Mouse (Mus musculus): ENCODE data around the gene Pgbd1. TPM values are rescaled to one million over a fixed set of nuclear protein-coding genes. Genes with fewer than 3 reads are reported as not detected.

Gene Pgbd1
- polyA plus RNA-seq, 1 experiment from 2014 or later, result 4.9 TPM

MicroRNAs within 50 kb of the gene (microRNA counts, 519-probe panel; counts per million panel counts)
- microRNA mmu-miR-1896, result 3,974 counts per million, percentile 78 among the panel's probes with 10 or more counts

Small RNA genes lying within 50 kb of the gene (microRNA-seq; reads per million reads assigned to microRNA genes)
- gene Mir1896 (not detected), gene Mir6942 (not detected)

Other genes starting within 250 kb of the Pgbd1 start
- not detected in 2 replicates for gene Gpx5, start 148.3 kb downstream of the Pgbd1 start, polyA plus RNA-seq (2016; fragmentation: Nextera tagmentation; extraction: Ambion mirVana)
- 0.62 and 0.91 TPM in 2 replicates for gene Gpx6, start 128.9 kb downstream of the Pgbd1 start, polyA plus RNA-seq (2016; fragmentation: Nextera tagmentation; extraction: Ambion mirVana)
- not detected in 2 replicates for gene Olfr1367, start 94.1 kb downstream of the Pgbd1 start, polyA plus RNA-seq (2016; fragmentation: Nextera tagmentation; extraction: Ambion mirVana)
- gene Zscan12, start 78.2 kb downstream of the Pgbd1 start, polyA plus RNA-seq (2016; fragmentation: Nextera tagmentation; extraction: Ambion mirVana), result 19.6 and 19.7 TPM in 2 replicates
- gene Zkscan3, start 38.3 kb downstream of the Pgbd1 start, polyA plus RNA-seq (2016; fragmentation: Nextera tagmentation; extraction: Ambion mirVana), result 88.7 and 100 TPM in 2 replicates
- 26.1 and 29.9 TPM in 2 replicates for gene Zscan26, start 12.7 kb upstream of the Pgbd1 start, polyA plus RNA-seq (2016; fragmentation: Nextera tagmentation; extraction: Ambion mirVana)
- 2.0 and 2.4 TPM in 2 replicates for gene Nkapl, start 27.5 kb upstream of the Pgbd1 start, polyA plus RNA-seq (2016; fragmentation: Nextera tagmentation; extraction: Ambion mirVana)
- gene Zkscan4, start 37.8 kb upstream of the Pgbd1 start, polyA plus RNA-seq (2016; fragmentation: Nextera tagmentation; extraction: Ambion mirVana), result 2.5 and 3.3 TPM in 2 replicates
- gene Gm10065, start 38.4 kb upstream of the Pgbd1 start, polyA plus RNA-seq (2016; fragmentation: Nextera tagmentation; extraction: Ambion mirVana), result not detected in 2 replicates
- 0.20 and 0.28 TPM in 2 replicates for gene AK157302, start 54.2 kb upstream of the Pgbd1 start, polyA plus RNA-seq (2016; fragmentation: Nextera tagmentation; extraction: Ambion mirVana)
- 3.6 and 5.0 TPM in 2 replicates for gene Gm11273, start 60.4 kb upstream of the Pgbd1 start, polyA plus RNA-seq (2016; fragmentation: Nextera tagmentation; extraction: Ambion mirVana)
- 6.8 and 9.6 TPM in 2 replicates for gene Zkscan8, start 90.1 kb upstream of the Pgbd1 start, polyA plus RNA-seq (2016; fragmentation: Nextera tagmentation; extraction: Ambion mirVana)
- 0.06 TPM in 1 of 2 replicates, not detected in the other for gene Olfr1366, start 101.8 kb upstream of the Pgbd1 start, polyA plus RNA-seq (2016; fragmentation: Nextera tagmentation; extraction: Ambion mirVana)
- gene Olfr1535, start 118.8 kb upstream of the Pgbd1 start, polyA plus RNA-seq (2016; fragmentation: Nextera tagmentation; extraction: Ambion mirVana), result not detected in 2 replicates
- gene Olfr1364, start 140.7 kb upstream of the Pgbd1 start, polyA plus RNA-seq (2016; fragmentation: Nextera tagmentation; extraction: Ambion mirVana), result not detected in 2 replicates
- gene Olfr1362, start 173.0 kb upstream of the Pgbd1 start, polyA plus RNA-seq (2016; fragmentation: Nextera tagmentation; extraction: Ambion mirVana), result not detected in 2 replicates
- not detected in 2 replicates for gene Olfr11, start 201.5 kb upstream of the Pgbd1 start, polyA plus RNA-seq (2016; fragmentation: Nextera tagmentation; extraction: Ambion mirVana)
- gene Olfr1361, start 222.3 kb upstream of the Pgbd1 start, polyA plus RNA-seq (2016; fragmentation: Nextera tagmentation; extraction: Ambion mirVana), result not detected in 2 replicates
- not detected in 2 replicates for gene Olfr1360, start 236.3 kb upstream of the Pgbd1 start, polyA plus RNA-seq (2016; fragmentation: Nextera tagmentation; extraction: Ambion mirVana)